Mouse (Mus musculus) lung, postnatal 0 days (tissue): ENCODE results near the gene Lrp1. TPM values are rescaled to one million over a fixed set of nuclear protein-coding genes. Genes with fewer than 3 reads are reported as not detected.

ENCODE experiments used
- ATAC-seq: fragments of 200-750 bp; cut with Nextera tagmentation; 2 replicates; pipeline ENCODE4 v1.8.0; 2017; ENCODE audit warnings: moderate library complexity
- DNase-seq: peaks from one replicate; pipeline ENCODE4 v3.0.0-alpha.2; 2016; ENCODE audit warnings: low spot score
- H3K27ac ChIP-seq: fragments of 300-500 bp; sonication (generic); 2 replicates; pipeline ENCODE4 v1.5.1; 2014; ENCODE audit warnings: antibody characterized with exemption, mild to moderate bottlenecking, low read length, mixed read lengths
- H3K27me3 ChIP-seq: fragments of 300-500 bp; sonication (generic); replicated peaks from 2 replicates; pipeline ENCODE4 v1.6.1; 2014; ENCODE audit warnings: low read length, mixed read lengths; ENCODE audit not compliant: insufficient read depth
- H3K36me3 ChIP-seq: fragments of 300-500 bp; sonication (generic); 2 replicates; pipeline ENCODE4 v1.6.1; 2014; ENCODE audit warnings: low read length, mixed read lengths; ENCODE audit not compliant: insufficient read depth
- H3K4me1 ChIP-seq: fragments of 300-500 bp; sonication (generic); 2 replicates; pipeline ENCODE4 v1.6.1; 2014; ENCODE audit warnings: antibody characterized with exemption, low read depth, low read length, mixed read lengths; ENCODE audit not compliant: insufficient read depth
- H3K4me2 ChIP-seq: fragments of 300-500 bp; sonication (generic); replicated peaks from 2 replicates; pipeline ENCODE4 v1.6.1; 2014; ENCODE audit warnings: low read depth, mild to moderate bottlenecking, low read length, moderate library complexity, mixed read lengths
- H3K4me3 ChIP-seq: fragments of 300-500 bp; sonication (generic); 2 replicates; pipeline ENCODE4 v1.5.1; 2014; ENCODE audit warnings: low read depth, low read length
- H3K9ac ChIP-seq: fragments of 300-500 bp; sonication (generic); replicated peaks from 2 replicates; pipeline ENCODE4 v1.6.1; 2014; ENCODE audit warnings: low read depth, mild to moderate bottlenecking
- H3K9me3 ChIP-seq: fragments of 300-500 bp; sonication (generic); 2 replicates; pipeline ENCODE4 v1.6.1; 2016; ENCODE audit warnings: low read length, mixed read lengths
- CTCF ChIP-seq: IDR thresholded peaks from 2 replicates; pipeline ENCODE4 v1.5.1; 2016; ENCODE audit warnings: antibody characterized with exemption, mild to moderate bottlenecking
- EP300 ChIP-seq: IDR thresholded peaks from 2 replicates; pipeline ENCODE4 v1.6.1; 2016; ENCODE audit warnings: antibody characterized with exemption, mild to moderate bottlenecking, control low read depth
- WGBS: fragments of 180-500 bp; shearing (Covaris S2); extraction: QIAGEN DNeasy Blood & Tissue Kit; methylation state at CpG from one replicate; pipeline ENCODE4 v1.1.7; 2014; 5-methylcytosine and 5-hydroxymethylcytosine counted together
- polyA plus RNA-seq: library from polyadenylated mRNA; unstranded; fragments of >200 nt; fragmentation: Nextera tagmentation; extraction: Ambion mirVana; gene quantifications from 2 replicates; pipeline ENCODE4 v1.2.1, GENCODE M21; 2015

The Lrp1 gene
- polyA plus RNA-seq, 1 experiment from 2014 or later: 71.0 TPM

GRCm38 (mm10) chr10:127510895-127511617 lies 109.9 kb downstream of the Lrp1 start:
- Histone ChIP-seq H3K27me3 (peaks cover 27% of the 10 kb centered on the region; the same call in 1 of the 2 replicates), H3K36me3 (no peaks in the 10 kb centered on the region), H3K27ac (no peak overlapping the region), H3K4me2 (peak overlapping the region; percentile 91), H3K9ac (no peak overlapping the region), H3K4me1 (peaks cover 24% of the 10 kb centered on the region), H3K9me3 (no peaks in the 10 kb centered on the region), H3K4me3 (no peak overlapping the region)
- ATAC-seq (no peak), DNase-seq (no peak)
- TF ChIP-seq EP300: no peak
- TF ChIP-seq CTCF: no peak
- WGBS: 24% methylated on average over 11 of the region's 11 CpGs

- Histone ChIP-seq H3K9ac (no peak overlapping the region), H3K4me2 (no peak overlapping the region), H3K27ac (no peak overlapping the region), H3K36me3 (no peaks in the 10 kb centered on the region), H3K4me3 (no peak overlapping the region), H3K4me1 (peaks cover 24% of the 10 kb centered on the region), H3K9me3 (no peaks in the 10 kb centered on the region), H3K27me3 (peaks cover 27% of the 10 kb centered on the region; the same call in 1 of the 2 replicates)
- WGBS: 24% methylated on average over 17 of the region's 17 CpGs
- TF ChIP-seq EP300 (no peak), CTCF (no peak)
- no peak for DNase-seq
- no peak for ATAC-seq
Observed at GRCm38 (mm10) chr10:127509837-127510701, 110.9 kb downstream of the Lrp1 start.

- peak; percentile 91 for TF ChIP-seq CTCF
- TF ChIP-seq EP300: no peak
- peak overlapping the region; percentile 26; the same call in 1 of the 2 replicates for H3K4me3 ChIP-seq
- peaks cover 27% of the 10 kb centered on the region; the same call in 1 of the 2 replicates for H3K27me3 ChIP-seq
- H3K4me2 ChIP-seq: peak overlapping the region; percentile 56
- peak; percentile 86 for DNase-seq
- WGBS: 1% methylated on average over 32 of the region's 35 CpGs
- no peak overlapping the region for H3K9ac ChIP-seq
- peak; percentile 66 for ATAC-seq
- H3K4me1 ChIP-seq: peaks cover 18% of the 10 kb centered on the region
- H3K9me3 ChIP-seq: no peaks in the 10 kb centered on the region
- no peak overlapping the region for H3K27ac ChIP-seq
- H3K36me3 ChIP-seq: no peaks in the 10 kb centered on the region
Observed at GRCm38 (mm10) chr10:127509051-127509836, 111.7 kb downstream of the Lrp1 start.

GRCm38 (mm10) chr10:127508239-127508638 lies 112.7 kb downstream of the Lrp1 start:
- Histone ChIP-seq H3K36me3 (no peaks in the 10 kb centered on the region), H3K4me1 (peaks cover 8% of the 10 kb centered on the region), H3K4me2 (peak overlapping the region; percentile 56; the same call in 1 of the 2 replicates), H3K9me3 (no peaks in the 10 kb centered on the region), H3K4me3 (0 out of 2 replicates have a peak overlapping the region, but pooled peaks have one; percentile 26), H3K27me3 (peaks cover 23% of the 10 kb centered on the region; the same call in 1 of the 2 replicates), H3K9ac (no peak overlapping the region), H3K27ac (no peak overlapping the region)
- DNase-seq (peak; percentile 84), ATAC-seq (peak; percentile 34)
- WGBS: 8% methylated on average over 15 of the region's 15 CpGs
- TF ChIP-seq CTCF (peak; percentile 82), EP300 (no peak)

DNA sequence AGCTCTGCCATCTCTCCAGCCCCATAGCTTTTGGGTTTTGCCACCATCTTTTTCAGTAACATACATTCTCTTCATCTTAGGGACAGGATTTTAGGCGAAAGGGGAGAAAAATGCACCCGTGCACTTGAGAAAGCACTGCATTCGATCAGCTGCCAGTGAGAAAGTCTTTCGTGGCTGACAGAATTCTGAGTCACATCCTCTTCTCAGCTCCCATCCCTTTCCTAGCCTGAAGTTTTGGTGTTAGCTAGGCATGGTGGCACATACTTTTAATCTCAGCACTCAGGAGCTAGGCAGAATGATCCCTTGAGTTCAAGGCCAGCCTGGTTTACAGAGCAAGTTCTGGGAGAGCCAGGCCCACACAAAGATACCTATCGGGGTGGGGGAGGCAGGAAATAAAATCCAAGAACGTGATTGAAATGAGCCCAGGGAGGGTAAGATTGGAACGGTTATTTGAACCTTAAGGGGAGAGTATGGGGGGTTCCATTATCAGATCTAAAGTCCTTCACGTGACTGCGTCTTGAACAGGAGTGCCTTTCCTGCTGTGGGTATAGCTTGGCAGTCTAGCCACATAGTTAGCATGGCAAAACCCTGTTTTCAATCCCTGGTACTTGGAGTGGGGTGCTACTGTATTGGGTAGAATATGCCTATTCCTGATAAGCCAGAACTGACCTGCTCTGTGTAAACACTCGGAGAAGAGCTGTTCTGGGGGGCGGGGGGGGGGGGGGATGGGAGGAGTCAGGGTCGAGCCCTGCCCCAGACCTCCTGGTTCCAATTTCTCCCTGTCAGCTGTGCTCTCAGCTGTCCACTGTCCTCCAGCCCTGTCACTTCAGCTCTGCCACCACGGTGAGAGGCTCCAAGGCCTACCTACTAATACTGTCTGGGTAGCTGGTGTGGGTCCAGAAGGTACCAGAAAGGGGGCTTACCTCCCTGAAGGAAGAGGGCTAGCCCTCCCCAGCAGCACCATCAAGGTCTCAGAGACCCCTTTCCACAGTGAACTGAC lies 119.8 kb downstream of the Lrp1 start, which contains the start of gene Stac3:
Stac3 (plus strand) TSS at position 793 of the 1,000 bp plus-strand sequence.
- no peak within 1 kb of the TSS for H3K9ac ChIP-seq
- H3K4me1 ChIP-seq: no peaks in the 10 kb centered on the region
- ATAC-seq (no peak), DNase-seq (no peak)
- H3K27ac ChIP-seq: no peak within 1 kb of the TSS
- H3K4me3 ChIP-seq: no peak within 1 kb of the TSS
- 57% methylated on average over 13 of the region's 13 CpGs for WGBS
- no peak for TF ChIP-seq EP300
- no peak for TF ChIP-seq CTCF
- H3K27me3 ChIP-seq: no peaks in the 10 kb centered on the region
- H3K9me3 ChIP-seq: no peaks in the 10 kb centered on the region
- H3K4me2 ChIP-seq: no peak within 1 kb of the TSS
- peaks cover 12% of the 10 kb centered on the region; the same call in 1 of the 2 replicates for H3K36me3 ChIP-seq
